Mouse (Mus musculus): ENCODE measurements around the gene Ccr4.

- no peak for TF ChIP-seq POLR2A (IDR thresholded peaks at IDR 0.05; ENCODE audit: insufficient read depth, low read length)
- TF ChIP-seq EP300 (IDR thresholded peaks at IDR 0.05; ENCODE audit: insufficient read depth, low read depth, low read length) = no peak
- no peak for TF ChIP-seq CTCF (IDR thresholded peaks at IDR 0.05; ENCODE audit: low read depth, low read length)
Measured at GRCm38 (mm10) chr9:114509785-114510184, 5.1 kb upstream of the Ccr4 start.
